Mouse (Mus musculus) forebrain, embryonic 16.5 days (tissue): ENCODE results near the gene Iqcn. TPM values are rescaled to one million over a fixed set of nuclear protein-coding genes. Genes with fewer than 3 reads are reported as not detected.

Experiments
- ATAC-seq: fragments of 200-750 bp; cut with Nextera tagmentation; 2 replicates; pipeline ENCODE4 v1.8.0; 2017; ENCODE audit warnings: mild to moderate bottlenecking, moderate library complexity
- H3K27ac ChIP-seq: fragments of 300-500 bp; sonication (generic); 2 replicates; pipeline ENCODE4 v1.5.1; 2014; ENCODE audit warnings: low read length, control low read depth
- H3K27me3 ChIP-seq: fragments of 300-500 bp; sonication (generic); replicated peaks from 2 replicates; pipeline ENCODE4 v1.6.1; 2014; ENCODE audit warnings: low read length; ENCODE audit not compliant: control insufficient read depth, insufficient read depth
- H3K36me3 ChIP-seq: fragments of 300-500 bp; sonication (generic); 2 replicates; pipeline ENCODE4 v1.6.1; 2014; ENCODE audit not compliant: control insufficient read depth, insufficient read depth
- H3K4me1 ChIP-seq: fragments of 300-500 bp; sonication (generic); replicated peaks from 2 replicates; pipeline ENCODE4 v1.6.1; 2014; ENCODE audit warnings: low read length; ENCODE audit not compliant: control insufficient read depth, insufficient read depth
- H3K4me2 ChIP-seq: fragments of 300-500 bp; sonication (generic); 2 replicates; pipeline ENCODE4 v1.6.1; 2014; ENCODE audit warnings: mild to moderate bottlenecking, low read length, control low read depth
- H3K4me3 ChIP-seq: fragments of 300-500 bp; sonication (generic); replicated peaks from 2 replicates; pipeline ENCODE4 v1.5.1; 2014; ENCODE audit warnings: mild to moderate bottlenecking, low read length, control low read depth
- H3K9ac ChIP-seq: fragments of 300-500 bp; sonication (generic); replicated peaks from 2 replicates; pipeline ENCODE4 v1.6.1; 2014; ENCODE audit warnings: low read depth, low read length, control low read depth
- H3K9me3 ChIP-seq: fragments of 300-500 bp; sonication (generic); 2 replicates; pipeline ENCODE4 v1.6.1; 2016; ENCODE audit warnings: low read length; ENCODE audit not compliant: control insufficient read depth
- WGBS: fragments of 180-500 bp; shearing (Covaris S2); extraction: QIAGEN DNeasy Blood & Tissue Kit; methylation state at CpG from one replicate; pipeline ENCODE4 v1.1.7; 2014; 5-methylcytosine and 5-hydroxymethylcytosine counted together
- polyA plus RNA-seq: library from polyadenylated mRNA; unstranded; fragments of >200 nt; fragmentation: Nextera tagmentation; extraction: Ambion mirVana; gene quantifications from 2 replicates; pipeline ENCODE4 v1.2.1, GENCODE M21; 2015

Iqcn gene
- polyA plus RNA-seq, 1 experiment from 2014 or later, result 0.14 TPM

GRCm38 (mm10) chr8:70760775-70761406 lies 57.6 kb downstream of the Iqcn start, which contains the start of gene Mpv17l2:
Gene Mpv17l2, minus strand, starts transcription at chr8:70760946.
- Histone ChIP-seq H3K4me2 (peak within 1 kb of the TSS; percentile 88), H3K4me3 (peak within 1 kb of the TSS; percentile 67), H3K9ac (peak within 1 kb of the TSS; percentile 77), H3K27me3 (no peaks in the 10 kb centered on the region), H3K36me3 (peaks cover 7% of the 10 kb centered on the region; the same call in 1 of the 2 replicates), H3K9me3 (no peaks in the 10 kb centered on the region), H3K4me1 (peaks cover 44% of the 10 kb centered on the region), H3K27ac (peak within 1 kb of the TSS; percentile 81)
- under 1% methylated on average over 55 of the region's 55 CpGs for WGBS
- peak; percentile 95 for ATAC-seq

GRCm38 (mm10) chr8:70762118-70762517 lies 58.9 kb downstream of the Iqcn start:
- H3K9me3 ChIP-seq, result no peaks in the 10 kb centered on the region
- WGBS, result 97% methylated on average over 1 of the region's 1 CpGs
- no peaks in the 10 kb centered on the region for H3K27me3 ChIP-seq
- H3K9ac ChIP-seq, result no peak overlapping the region
- H3K4me2 ChIP-seq, result no peak overlapping the region
- no peak for ATAC-seq
- peaks cover 50% of the 10 kb centered on the region for H3K4me1 ChIP-seq
- H3K4me3 ChIP-seq, result no peak overlapping the region
- 0 out of 2 replicates have a peak, but pooled peaks cover 2% of the 10 kb centered on the region for H3K36me3 ChIP-seq
- no peak overlapping the region for H3K27ac ChIP-seq

GRCm38 (mm10) chr8:70763354-70763753 lies 60.1 kb downstream of the Iqcn start:
- Histone ChIP-seq H3K9me3 (no peaks in the 10 kb centered on the region), H3K9ac (no peak overlapping the region), H3K27me3 (no peaks in the 10 kb centered on the region), H3K36me3 (peaks cover 9% of the 10 kb centered on the region), H3K4me3 (no peak overlapping the region), H3K27ac (no peak overlapping the region), H3K4me1 (peaks cover 39% of the 10 kb centered on the region), H3K4me2 (no peak overlapping the region)
- no peak for ATAC-seq
- 2% methylated on average over 3 of the region's 3 CpGs for WGBS

GRCm38 (mm10) chr8:70764026-70764425 lies 60.8 kb downstream of the Iqcn start:
- H3K9me3 ChIP-seq, result no peaks in the 10 kb centered on the region
- H3K4me2 ChIP-seq, result no peak overlapping the region
- H3K36me3 ChIP-seq, result peaks cover 15% of the 10 kb centered on the region
- H3K4me3 ChIP-seq, result no peak overlapping the region
- H3K27me3 ChIP-seq, result no peaks in the 10 kb centered on the region
- peaks cover 32% of the 10 kb centered on the region for H3K4me1 ChIP-seq
- WGBS, result 85% methylated on average over 8 of the region's 8 CpGs
- H3K9ac ChIP-seq, result no peak overlapping the region
- H3K27ac ChIP-seq, result no peak overlapping the region
- ATAC-seq, result no peak

- Histone ChIP-seq H3K4me2 (no peak overlapping the region), H3K27me3 (no peaks in the 10 kb centered on the region), H3K9me3 (no peaks in the 10 kb centered on the region), H3K36me3 (peaks cover 17% of the 10 kb centered on the region), H3K4me1 (peaks cover 25% of the 10 kb centered on the region), H3K4me3 (no peak overlapping the region), H3K27ac (no peak overlapping the region), H3K9ac (no peak overlapping the region)
- ATAC-seq, result no peak
- WGBS, result 95% methylated on average over 13 of the region's 13 CpGs
Measured at GRCm38 (mm10) chr8:70764676-70765075, 61.4 kb downstream of the Iqcn start.

GRCm38 (mm10) chr8:70765329-70765728 lies 62.1 kb downstream of the Iqcn start:
- no peak for ATAC-seq
- Histone ChIP-seq H3K9me3 (no peaks in the 10 kb centered on the region), H3K4me3 (no peak overlapping the region; the same call in 1 of the 2 replicates), H3K27me3 (no peaks in the 10 kb centered on the region), H3K4me2 (no peak overlapping the region), H3K4me1 (peaks cover 19% of the 10 kb centered on the region), H3K27ac (no peak overlapping the region), H3K9ac (no peak overlapping the region), H3K36me3 (peaks cover 17% of the 10 kb centered on the region)
- 85% methylated on average over 9 of the region's 9 CpGs for WGBS

- WGBS, result 2% methylated on average over 34 of the region's 34 CpGs
- peak overlapping the region; percentile 43 for H3K4me2 ChIP-seq
- peak overlapping the region; percentile 20 for H3K4me3 ChIP-seq
- H3K27ac ChIP-seq, result no peak overlapping the region
- no peak for ATAC-seq
- H3K27me3 ChIP-seq, result no peaks in the 10 kb centered on the region
- H3K9me3 ChIP-seq, result no peaks in the 10 kb centered on the region
- peak overlapping the region; percentile 46 for H3K9ac ChIP-seq
- peaks cover 21% of the 10 kb centered on the region for H3K36me3 ChIP-seq
- peaks cover 18% of the 10 kb centered on the region for H3K4me1 ChIP-seq
Measured at GRCm38 (mm10) chr8:70765838-70766570, 62.7 kb downstream of the Iqcn start.

- H3K27me3 ChIP-seq, result no peaks in the 10 kb centered on the region
- no peak overlapping the region for H3K27ac ChIP-seq
- H3K9ac ChIP-seq, result peak overlapping the region; percentile 46; the same call in 1 of the 2 replicates
- peak overlapping the region; percentile 20 for H3K4me3 ChIP-seq
- H3K9me3 ChIP-seq, result no peaks in the 10 kb centered on the region
- 9% methylated on average over 21 of the region's 21 CpGs for WGBS
- peaks cover 14% of the 10 kb centered on the region for H3K4me1 ChIP-seq
- no peak for ATAC-seq
- peaks cover 28% of the 10 kb centered on the region for H3K36me3 ChIP-seq
- peak overlapping the region; percentile 43 for H3K4me2 ChIP-seq
Measured at GRCm38 (mm10) chr8:70766571-70767440, 63.5 kb downstream of the Iqcn start.
